Mouse (Mus musculus) liver, postnatal 0 days (tissue): Measurements from ENCODE around the gene Zfand3.

ENCODE experiments used
- CTCF ChIP-seq: sonication (generic); IDR thresholded peaks from 2 replicates; pipeline ENCODE4 v1.5.1; 2016; ENCODE audit warnings: antibody characterized with exemption, low read depth
- EP300 ChIP-seq: IDR thresholded peaks from 2 replicates; pipeline ENCODE4 v1.6.1; 2016; ENCODE audit warnings: antibody characterized with exemption, low read depth, mild to moderate bottlenecking

GRCm38 (mm10) chr17:30090416-30090815, 85.9 kb downstream of the Zfand3 start:
- TF ChIP-seq CTCF (no peak), EP300 (peak; percentile 57)
